Mouse (Mus musculus) splenic B cell, adult 2 months (primary cell): Measurements from ENCODE around the gene Rbpj.

ENCODE experiments used
- DNase-seq: peaks from one replicate; pipeline ENCODE4 v3.0.0-alpha.2; 2011; ENCODE audit warnings: low read depth, low spot score
- H3K27me3 ChIP-seq: 2 replicates; pipeline ENCODE4 v1.6.1; 2012; ENCODE audit warnings: mild to moderate bottlenecking, low read length, moderate library complexity, mixed read lengths; ENCODE audit not compliant: control insufficient read depth, poor library complexity, insufficient read depth, severe bottlenecking
- H3K36me3 ChIP-seq: 2 replicates; pipeline ENCODE4 v1.6.1; 2012; ENCODE audit warnings: mild to moderate bottlenecking, low read length, moderate library complexity, mixed read lengths; ENCODE audit not compliant: control insufficient read depth, poor library complexity, insufficient read depth, severe bottlenecking

Rbpj gene

GRCm38 (mm10) chr5:53465883-53466282 is at the start of gene Rbpj:
Rbpj (plus strand) TSS chr5:53466152.
- DNase-seq, result no peak
- Histone ChIP-seq H3K27me3 (no peaks in the 10 kb centered on the region), H3K36me3 (no peaks in the 10 kb centered on the region)

DNA sequence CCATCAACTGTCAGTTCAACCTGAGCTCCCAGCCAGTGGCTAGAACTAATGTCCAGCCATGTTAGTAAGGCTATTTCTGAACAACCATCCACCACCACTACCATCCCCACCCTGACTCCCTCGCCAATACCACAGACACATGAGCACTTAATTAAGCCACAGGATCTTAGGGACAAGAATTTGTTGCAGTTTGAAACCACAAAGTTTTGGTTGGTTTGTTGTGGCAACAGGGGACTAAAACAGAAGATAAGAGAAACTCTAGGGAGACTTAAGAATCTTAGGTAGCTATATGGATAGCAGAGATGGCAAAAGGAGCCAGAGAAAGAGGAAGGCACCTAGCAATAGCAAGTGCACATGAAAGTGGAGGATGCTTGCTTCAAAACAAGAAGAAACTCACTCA is 45.2 kb upstream of the Rbpj start:
- no peaks in the 10 kb centered on the region for H3K27me3 ChIP-seq
- no peaks in the 10 kb centered on the region for H3K36me3 ChIP-seq
- DNase-seq, result no peak

DNA sequence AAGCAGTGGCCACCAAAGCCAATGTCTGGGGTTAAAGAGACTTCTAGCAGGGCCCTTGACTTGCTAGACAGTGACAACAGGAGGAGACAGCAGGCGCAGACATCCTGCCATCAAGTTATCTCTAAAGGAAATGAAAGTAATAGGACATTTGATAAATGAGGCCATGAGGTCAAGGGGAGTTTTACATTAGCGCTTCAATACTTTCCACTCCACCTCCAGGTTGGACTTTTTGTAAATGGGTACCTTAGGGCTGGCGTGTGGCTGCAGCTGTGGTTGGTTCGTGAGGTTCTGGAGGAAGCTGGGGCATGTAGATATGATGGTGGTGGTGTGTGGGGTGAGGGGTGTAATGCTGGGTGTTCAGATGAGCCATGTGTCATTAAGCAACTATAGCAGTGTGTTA is 44.7 kb upstream of the Rbpj start:
- no peak for DNase-seq
- Histone ChIP-seq H3K27me3 (no peaks in the 10 kb centered on the region), H3K36me3 (no peaks in the 10 kb centered on the region)

GRCm38 (mm10) chr5:53427411-53427810 is 38.5 kb upstream of the Rbpj start:
- H3K27me3 ChIP-seq, result no peaks in the 10 kb centered on the region
- H3K36me3 ChIP-seq, result no peaks in the 10 kb centered on the region
- DNase-seq, result no peak

DNA sequence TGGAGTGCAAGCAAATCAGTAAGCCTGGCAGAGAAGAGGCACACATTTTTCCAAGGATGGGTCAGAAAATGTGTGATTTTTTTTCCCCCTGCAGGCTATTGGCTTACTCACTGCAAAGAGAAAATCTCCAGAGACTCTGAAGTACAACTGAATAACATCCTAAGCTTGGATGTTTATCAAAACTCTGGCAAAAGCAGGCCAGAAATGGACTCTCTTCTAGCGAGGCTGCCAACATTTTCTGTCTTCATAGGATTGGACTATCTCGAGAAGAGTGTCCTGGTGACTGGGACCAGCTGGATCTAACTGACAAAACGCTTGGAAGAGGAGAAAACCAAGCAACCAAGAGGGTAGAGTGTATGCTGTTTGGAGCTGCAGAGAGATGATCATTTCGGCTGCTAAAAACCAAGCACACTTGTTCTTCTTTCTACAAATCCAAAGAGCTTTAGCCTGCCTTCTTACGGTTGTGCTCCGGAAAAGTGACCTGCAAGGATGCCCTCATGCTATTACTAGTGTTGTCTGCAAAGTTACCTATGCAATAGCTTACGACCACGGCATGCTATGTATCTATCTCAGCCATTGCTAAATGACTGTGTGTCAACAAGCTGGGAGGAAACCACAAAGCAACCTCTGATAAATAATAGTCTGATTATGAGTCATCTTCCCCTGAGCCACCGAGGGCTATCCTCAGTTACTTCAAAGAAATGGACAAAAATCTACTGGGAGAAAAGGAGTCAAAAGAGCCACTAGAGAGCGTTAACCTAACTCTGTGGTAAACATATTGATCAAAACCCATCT is 36.1 kb upstream of the Rbpj start:
- Histone ChIP-seq H3K27me3 (no peaks in the 10 kb centered on the region), H3K36me3 (no peaks in the 10 kb centered on the region)
- DNase-seq, result no peak

DNA sequence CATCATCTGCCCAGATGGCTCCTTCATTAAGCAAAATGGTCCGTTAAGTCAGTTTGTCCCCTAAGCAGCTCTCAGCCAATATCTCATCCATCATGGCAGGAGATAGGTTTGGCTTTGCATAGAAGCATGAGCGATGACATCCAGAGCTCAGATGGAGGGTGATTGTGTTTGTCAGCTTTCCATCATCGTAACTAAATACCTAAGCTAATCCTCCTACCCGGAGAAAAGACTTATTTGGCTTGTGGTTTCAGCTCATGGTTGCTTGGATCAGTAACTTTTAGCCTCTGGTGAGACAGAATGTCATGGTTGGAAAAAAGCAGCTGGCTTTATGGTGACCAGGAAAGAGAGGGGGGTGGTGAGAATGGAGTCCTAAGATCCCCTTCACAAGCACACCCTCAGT is 33.5 kb upstream of the Rbpj start:
- H3K36me3 ChIP-seq, result no peaks in the 10 kb centered on the region
- no peak for DNase-seq

GRCm38 (mm10) chr5:53436905-53437632 is 28.9 kb upstream of the Rbpj start:
- DNase-seq, result no peak

More for the DNA sequence above, 33.5 kb upstream of the Rbpj start:
- no peaks in the 10 kb centered on the region for H3K27me3 ChIP-seq

GRCm38 (mm10) chr5:53437767-53438166 is 28.2 kb upstream of the Rbpj start:
- no peak for DNase-seq
- Histone ChIP-seq H3K36me3 (no peaks in the 10 kb centered on the region), H3K27me3 (no peaks in the 10 kb centered on the region)

More at GRCm38 (mm10) chr5:53436905-53437632, 28.9 kb upstream of the Rbpj start:
- no peaks in the 10 kb centered on the region for H3K27me3 ChIP-seq
- H3K36me3 ChIP-seq, result no peaks in the 10 kb centered on the region

GRCm38 (mm10) chr5:53438268-53438667 is 27.7 kb upstream of the Rbpj start:
- Histone ChIP-seq H3K36me3 (no peaks in the 10 kb centered on the region), H3K27me3 (no peaks in the 10 kb centered on the region)
- no peak for DNase-seq

DNA sequence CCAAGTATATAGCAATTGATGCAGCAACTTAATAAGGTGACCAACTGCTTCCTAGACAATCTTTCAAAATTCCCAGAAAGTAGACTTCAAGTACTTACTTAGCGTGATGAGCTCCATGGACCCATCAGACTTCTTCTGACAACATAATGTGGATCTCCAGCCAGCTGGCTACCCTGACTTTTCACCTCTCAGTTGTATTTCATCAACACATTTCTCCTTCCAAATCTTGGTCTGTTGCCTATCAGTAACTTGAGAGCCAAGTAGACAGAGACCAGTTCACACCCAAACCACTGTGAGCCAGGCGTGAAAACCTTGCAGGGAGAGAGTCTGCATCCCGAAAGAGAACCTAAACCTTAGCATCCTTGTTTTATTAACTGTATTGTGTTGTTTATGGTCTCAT is 26.3 kb upstream of the Rbpj start:
- Histone ChIP-seq H3K27me3 (no peaks in the 10 kb centered on the region), H3K36me3 (no peaks in the 10 kb centered on the region)
- no peak for DNase-seq

DNA sequence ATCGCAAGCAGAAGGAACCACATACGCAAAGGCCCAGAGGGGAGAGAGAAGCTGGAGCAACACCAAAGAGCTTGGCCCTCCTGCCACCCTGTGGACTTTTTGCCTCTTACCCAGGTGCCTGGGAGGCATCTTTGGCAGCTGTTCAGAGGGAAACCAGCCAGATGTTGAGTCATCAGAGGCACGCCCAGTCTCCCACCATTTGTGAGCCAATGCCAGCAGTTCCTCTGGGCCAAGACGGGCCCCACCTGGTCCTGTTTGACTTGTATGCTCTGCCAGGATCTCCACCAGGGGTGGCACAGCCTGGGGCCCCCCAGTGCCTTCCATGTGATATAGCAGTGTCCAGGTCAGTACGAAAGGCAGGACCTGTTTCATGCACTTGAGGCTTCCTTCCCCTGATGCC is 21.9 kb upstream of the Rbpj start:
- Histone ChIP-seq H3K27me3 (no peaks in the 10 kb centered on the region), H3K36me3 (no peaks in the 10 kb centered on the region)
- no peak for DNase-seq

GRCm38 (mm10) chr5:53450945-53451344 is 15.0 kb upstream of the Rbpj start:
- Histone ChIP-seq H3K36me3 (no peaks in the 10 kb centered on the region), H3K27me3 (no peaks in the 10 kb centered on the region)
- DNase-seq, result no peak

DNA sequence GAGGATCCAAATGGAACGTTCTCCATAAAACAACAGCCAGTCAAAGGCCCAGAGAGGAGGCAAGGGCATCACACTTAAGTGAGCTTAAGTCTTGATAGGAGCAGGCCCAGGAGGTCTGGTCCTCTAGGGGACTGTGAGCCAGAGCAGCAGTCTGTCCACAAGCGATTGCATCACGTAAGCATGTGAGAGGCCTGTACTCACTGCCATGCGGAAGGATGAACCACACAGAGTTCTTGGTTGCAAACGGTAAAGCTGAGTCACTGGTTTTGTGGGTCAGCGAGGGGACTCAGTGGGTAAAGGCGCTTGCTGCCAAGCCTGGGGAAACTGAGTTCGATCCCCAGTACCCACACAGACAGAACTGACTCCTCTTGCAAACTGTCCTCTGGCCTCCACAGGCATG is 14.1 kb upstream of the Rbpj start:
- no peak for DNase-seq
- no peaks in the 10 kb centered on the region for H3K36me3 ChIP-seq
- H3K27me3 ChIP-seq, result no peaks in the 10 kb centered on the region

GRCm38 (mm10) chr5:53452920-53453319 is 13.0 kb upstream of the Rbpj start:
- H3K36me3 ChIP-seq, result no peaks in the 10 kb centered on the region
- H3K27me3 ChIP-seq, result no peaks in the 10 kb centered on the region
- DNase-seq, result no peak

GRCm38 (mm10) chr5:53454706-53455105 is 11.2 kb upstream of the Rbpj start:
- no peaks in the 10 kb centered on the region for H3K27me3 ChIP-seq
- no peak for DNase-seq
- H3K36me3 ChIP-seq, result no peaks in the 10 kb centered on the region
